Mouse (Mus musculus) fat pad, adult 2 months (tissue): Measurements from ENCODE around the gene Atp8a1.
"Not testable (repeated sequence)": the region's sequence is repeated elsewhere in the genome, so short reads cannot be mapped to it uniquely, and the experiment has no call there.

ENCODE experiments used
- DNase-seq: peaks from one replicate; pipeline ENCODE4 v3.0.0-alpha.2; 2011; ENCODE audit warnings: low read depth, low spot score; ENCODE audit errors: extremely low read depth

Gene Atp8a1

GRCm38 (mm10) chr5:67828356-67828755 lies 18.9 kb downstream of the Atp8a1 start:
- DNase-seq = no peak

- DNase-seq = no peak
Measured at GRCm38 (mm10) chr5:67826935-67827334, 20.3 kb downstream of the Atp8a1 start.

GRCm38 (mm10) chr5:67826278-67826677 lies 21.0 kb downstream of the Atp8a1 start:
- no peak for DNase-seq

- no peak for DNase-seq
Measured at GRCm38 (mm10) chr5:67824600-67824999, 22.6 kb downstream of the Atp8a1 start.

GRCm38 (mm10) chr5:67823771-67824170 lies 23.5 kb downstream of the Atp8a1 start:
- DNase-seq = no peak

GRCm38 (mm10) chr5:67822619-67823018 lies 24.6 kb downstream of the Atp8a1 start:
- no peak for DNase-seq

DNA sequence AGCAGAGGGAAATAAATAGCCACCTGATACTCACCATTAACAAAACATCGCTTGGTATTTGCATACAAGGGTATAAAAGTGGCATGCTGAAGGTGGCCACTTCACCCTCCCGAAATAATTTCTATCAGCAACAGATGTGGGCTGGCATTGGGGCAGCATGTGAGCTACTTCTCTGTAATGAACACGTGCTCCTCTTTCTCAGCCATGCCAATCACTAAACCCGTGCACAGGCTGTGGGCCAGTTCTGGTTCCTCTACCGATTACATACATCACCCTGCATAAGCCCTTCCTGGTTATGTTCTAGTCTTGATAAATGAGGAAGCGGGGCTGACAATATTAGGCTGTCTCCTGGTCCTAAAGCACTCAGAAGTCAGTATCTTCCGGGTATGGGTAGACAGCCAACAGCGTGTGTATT lies 25.2 kb downstream of the Atp8a1 start:
- DNase-seq = no peak

DNA sequence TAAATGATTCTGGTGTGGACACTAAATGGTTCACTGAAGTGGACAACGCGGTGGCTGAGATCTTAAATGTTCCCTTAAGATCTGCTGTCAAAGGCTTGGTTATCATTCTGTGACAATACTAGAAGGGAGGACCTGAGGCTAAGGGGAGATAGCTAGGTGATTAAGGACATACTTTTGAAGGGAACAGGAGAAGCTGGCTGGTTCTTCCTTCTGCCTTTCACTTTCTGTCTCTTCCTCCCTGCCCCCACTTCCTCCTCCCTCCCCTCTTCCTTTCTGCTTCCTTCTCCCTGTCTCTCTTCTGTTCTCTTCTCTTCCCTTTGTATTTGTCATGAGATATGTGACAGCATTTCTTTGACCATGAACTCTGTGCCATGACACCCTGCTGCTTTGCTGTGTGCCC lies 26.0 kb downstream of the Atp8a1 start:
- DNase-seq = no peak

- DNase-seq = no peak
Measured at GRCm38 (mm10) chr5:67819451-67819850, 27.8 kb downstream of the Atp8a1 start.

DNA sequence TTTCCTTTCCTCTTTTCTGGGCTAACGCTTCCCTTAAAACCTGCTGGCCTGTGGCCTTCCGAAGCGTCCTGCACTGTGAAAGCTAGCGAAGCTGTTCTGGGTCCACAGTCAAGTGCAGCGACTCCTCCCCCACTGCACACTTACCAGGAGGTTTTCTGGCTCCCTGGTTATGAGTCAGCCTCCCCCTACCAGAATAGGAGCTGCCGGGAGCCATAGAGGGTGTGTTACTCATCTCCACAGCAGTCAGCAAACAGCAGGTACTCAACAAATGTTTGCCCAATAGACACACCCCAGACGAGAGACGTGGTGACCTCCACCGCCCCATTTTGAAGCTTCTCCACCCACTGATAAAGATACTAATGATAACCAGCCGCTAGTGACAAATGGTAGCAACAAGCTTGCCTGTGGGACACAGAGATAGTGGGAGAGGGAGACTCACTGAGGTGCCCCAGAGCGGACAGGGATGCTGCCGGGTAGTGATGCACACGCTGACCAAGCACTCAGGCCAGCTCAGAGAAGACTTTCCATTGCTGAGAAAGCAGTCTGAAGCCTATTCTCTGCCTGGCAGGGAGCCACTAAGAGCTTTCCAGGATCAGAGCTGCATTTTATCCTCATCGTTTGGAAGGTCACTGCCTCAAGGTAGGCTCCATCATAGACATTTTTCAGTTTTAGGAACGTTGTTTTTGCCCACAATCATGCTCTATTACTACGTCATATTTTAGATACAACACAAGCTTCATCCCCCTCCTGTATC lies 31.5 kb downstream of the Atp8a1 start:
- no peak for DNase-seq

- DNase-seq = not testable (repeated sequence)
Measured at GRCm38 (mm10) chr5:67815060-67815459, 32.2 kb downstream of the Atp8a1 start.

GRCm38 (mm10) chr5:67814437-67814965 lies 32.7 kb downstream of the Atp8a1 start:
- no peak for DNase-seq

DNA sequence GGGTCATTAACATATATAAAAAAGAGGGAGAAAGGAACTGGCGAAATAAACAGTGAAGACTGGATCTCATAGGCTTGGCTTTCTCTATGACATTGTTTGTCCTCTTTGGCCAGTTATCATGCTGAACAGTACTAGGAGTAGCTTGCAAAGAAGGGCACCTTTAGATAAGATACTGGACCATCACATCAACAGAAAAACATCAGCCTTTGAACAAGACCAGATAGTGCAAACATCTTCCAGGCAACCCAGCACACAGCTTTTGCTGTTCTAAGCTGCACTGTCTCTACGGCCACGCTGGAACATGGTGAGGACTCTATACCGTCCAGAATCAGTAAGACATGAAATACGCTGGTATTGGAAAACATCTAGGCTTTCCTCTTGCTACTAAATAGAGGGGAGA lies 33.9 kb downstream of the Atp8a1 start:
- no peak for DNase-seq

DNA sequence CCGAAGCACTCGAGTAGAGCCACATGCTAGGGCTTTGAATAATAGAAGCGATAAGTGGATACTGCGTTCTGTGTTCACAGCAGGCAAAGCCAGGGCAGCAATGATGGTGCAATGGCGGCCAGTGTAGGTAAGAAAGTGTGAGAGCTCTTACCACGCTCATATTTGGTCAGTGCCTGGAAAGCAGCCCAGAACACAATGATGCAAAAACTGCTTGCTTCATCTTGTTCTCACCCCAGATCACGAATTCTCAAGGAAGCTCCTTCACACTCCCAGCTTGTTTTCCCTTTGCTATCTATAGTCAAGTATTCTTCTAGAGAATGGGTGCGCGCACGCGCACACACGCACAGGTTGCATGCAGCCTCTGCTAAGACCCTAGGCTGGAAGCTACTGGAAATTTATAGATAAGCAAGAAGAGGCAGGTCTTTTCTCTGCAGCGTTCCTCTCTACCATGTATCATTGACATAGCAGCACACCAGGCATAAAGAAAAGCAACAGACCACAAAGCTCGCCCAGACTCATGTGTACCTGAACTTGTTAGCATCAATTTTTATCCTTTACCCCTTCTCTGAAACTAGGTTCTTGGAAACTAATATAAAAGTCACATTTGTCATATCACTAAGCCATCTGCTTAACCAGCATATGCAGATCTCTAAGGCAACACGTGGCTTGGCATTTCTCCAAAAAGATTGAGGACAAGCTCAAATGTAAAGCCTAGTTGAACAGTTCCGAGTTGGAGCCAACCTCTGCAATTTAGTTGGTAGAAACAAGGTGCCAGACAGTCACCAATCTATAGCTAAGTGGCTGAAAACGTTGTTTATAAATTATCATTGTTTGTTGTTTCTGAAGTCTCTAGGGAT lies 44.8 kb downstream of the Atp8a1 start:
- peak; percentile 73 for DNase-seq

GRCm38 (mm10) chr5:67800801-67801200 lies 46.4 kb downstream of the Atp8a1 start:
- no peak for DNase-seq

- DNase-seq = no peak
Measured at GRCm38 (mm10) chr5:67799785-67800184, 47.4 kb downstream of the Atp8a1 start.

- DNase-seq = no peak
Measured at GRCm38 (mm10) chr5:67798348-67798747, 48.9 kb downstream of the Atp8a1 start.

- DNase-seq = peak; percentile 64
Measured at GRCm38 (mm10) chr5:67797006-67797958, 50.0 kb downstream of the Atp8a1 start.

DNA sequence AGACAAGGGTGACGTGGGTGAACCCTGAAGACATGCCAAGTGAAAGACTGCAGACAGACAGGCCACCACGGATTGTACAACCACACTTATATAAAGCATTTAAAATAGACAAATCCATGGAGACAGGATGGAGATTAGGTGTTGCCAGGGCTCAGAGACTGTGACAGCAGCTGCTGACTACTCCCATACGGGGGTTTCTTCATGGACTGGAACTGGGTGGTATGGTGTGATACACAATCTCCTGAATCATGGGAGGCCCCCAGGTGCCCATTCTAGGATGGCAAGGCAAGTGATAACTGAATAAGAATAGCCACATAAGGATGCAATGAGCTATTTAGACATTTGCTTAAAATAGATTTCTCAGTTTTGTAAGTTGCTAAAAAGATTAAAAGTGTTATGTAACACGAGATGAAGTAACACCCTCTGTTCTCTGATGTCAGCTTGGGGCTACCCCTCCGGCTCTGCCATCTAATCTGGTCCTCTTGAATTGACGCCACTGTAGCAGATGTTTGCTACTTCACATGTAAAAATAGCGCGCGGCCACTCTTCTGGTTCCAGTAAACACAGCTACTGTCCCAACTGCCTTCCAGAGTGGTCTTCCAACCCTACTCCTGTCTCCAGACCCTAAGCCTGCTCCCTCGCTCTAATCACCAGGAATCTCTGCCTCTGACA lies 53.0 kb downstream of the Atp8a1 start:
- DNase-seq = no peak

- DNase-seq = no peak
Measured at GRCm38 (mm10) chr5:67782775-67783174, 64.5 kb downstream of the Atp8a1 start.
